In genomic region chr16:66092766-66093165, GRCm38 (mm10) we compare ENCODE assay signal across 18 mouse cellular contexts.
DNase-seq lines count a peak whose midpoint lies in the region; ATAC-seq lines count a peak whose summit lies in the region.
"Had no signal": no experiment of that assay in that cellular context is flagged by ENCODE, and none has a peak within 500 bp of the region (broad histone marks: within the 10 kb centered on the region; RNA-seq: fewer than 3 reads in every experiment).

No protein-coding gene starts in this region.

- WGBS in midbrain, embryonic 12.5 days, result 26% methylated on average over 4 of the region's 4 CpGs
- WGBS in midbrain, embryonic 15.5 days, result 13% methylated on average over 4 of the region's 4 CpGs
- WGBS in limb, embryonic 10.5 days, result 78% methylated on average over 4 of the region's 4 CpGs

- H3K27ac ChIP-seq in midbrain, embryonic 12.5 days (replicated peaks), result no peak overlapping the region
- H3K27ac ChIP-seq in midbrain, embryonic 15.5 days, result no peak overlapping the region
- H3K27ac ChIP-seq in limb, embryonic 10.5 days, result no peak overlapping the region
- H3K27ac ChIP-seq: embryonic facial prominence, embryonic 10.5 days; embryonic facial prominence, embryonic 12.5 days; forebrain, embryonic 13.5 days; forebrain, embryonic 15.5 days had no signal

- no peak overlapping the region for H3K9ac ChIP-seq in midbrain, embryonic 12.5 days (replicated peaks)
- H3K9ac ChIP-seq in midbrain, embryonic 15.5 days, result no peak overlapping the region
- H3K9ac ChIP-seq: embryonic facial prominence, embryonic 12.5 days; forebrain, embryonic 13.5 days; forebrain, embryonic 15.5 days; forebrain, postnatal 0 days had no signal

- peak; percentile 4 for DNase-seq in retina, postnatal 1 day
- DNase-seq in retina, embryonic 14.5 days (ENCODE audit: low spot score), result no peak
- no peak for DNase-seq in limb, embryonic 10.5 days (ENCODE audit: low spot score)
- DNase-seq: adrenal gland, adult 2 months; adrenal gland, postnatal 10 days; adrenal gland, postnatal 25 days; cerebellum, adult 11-12 months; cerebellum, adult 2 months; cerebellum, adult 9-10 months; cerebellum, postnatal 10 days; cerebellum, postnatal 25 days; forebrain, postnatal 0 days had no signal

- H3K4me3 ChIP-seq in midbrain, embryonic 12.5 days, result no peak overlapping the region
- no peak overlapping the region for H3K4me3 ChIP-seq in midbrain, embryonic 15.5 days
- H3K4me3 ChIP-seq in limb, embryonic 10.5 days, result no peak overlapping the region
- H3K4me3 ChIP-seq: embryonic facial prominence, embryonic 10.5 days; embryonic facial prominence, embryonic 12.5 days; forebrain, embryonic 13.5 days; forebrain, embryonic 15.5 days had no signal

- no peak overlapping the region for H3K4me2 ChIP-seq in midbrain, embryonic 12.5 days (replicated peaks)
- no peak overlapping the region for H3K4me2 ChIP-seq in midbrain, embryonic 15.5 days
- H3K4me2 ChIP-seq: embryonic facial prominence, embryonic 12.5 days; forebrain, embryonic 13.5 days; forebrain, embryonic 15.5 days had no signal

- H3K4me1 ChIP-seq in midbrain, embryonic 12.5 days, result no peaks in the 10 kb centered on the region
- H3K4me1 ChIP-seq in midbrain, embryonic 15.5 days, result peaks cover 6% of the 10 kb centered on the region; the same call in 1 of the 2 replicates
- H3K4me1 ChIP-seq in limb, embryonic 10.5 days, result no peaks in the 10 kb centered on the region
- H3K4me1 ChIP-seq: embryonic facial prominence, embryonic 10.5 days; embryonic facial prominence, embryonic 12.5 days; forebrain, embryonic 13.5 days; forebrain, embryonic 15.5 days had no signal

- H3K27me3 ChIP-seq in midbrain, embryonic 12.5 days, result no peaks in the 10 kb centered on the region
- no peaks in the 10 kb centered on the region for H3K27me3 ChIP-seq in midbrain, embryonic 15.5 days (replicated peaks)
- H3K27me3 ChIP-seq in limb, embryonic 10.5 days (ENCODE audit: low read depth, poor library complexity, severe bottlenecking), result no peaks in the 10 kb centered on the region
- H3K27me3 ChIP-seq: forebrain, embryonic 13.5 days; forebrain, embryonic 15.5 days had no signal

- no peaks in the 10 kb centered on the region for H3K36me3 ChIP-seq in midbrain, embryonic 12.5 days
- no peaks in the 10 kb centered on the region for H3K36me3 ChIP-seq in midbrain, embryonic 15.5 days (replicated peaks)
- H3K36me3 ChIP-seq in limb, embryonic 10.5 days, result no peaks in the 10 kb centered on the region
- H3K36me3 ChIP-seq: embryonic facial prominence, embryonic 10.5 days; embryonic facial prominence, embryonic 12.5 days; forebrain, embryonic 15.5 days had no signal

- peak; percentile 45; the same call in 1 of the 2 replicates for ATAC-seq in midbrain, embryonic 12.5 days (ENCODE audit: low FRiP score, low read depth)
- ATAC-seq in midbrain, embryonic 15.5 days (replicated peaks), result no peak
- ATAC-seq: forebrain, embryonic 13.5 days; forebrain, embryonic 15.5 days; forebrain, postnatal 0 days had no signal

- H3K9me3 ChIP-seq in midbrain, embryonic 12.5 days, result no peaks in the 10 kb centered on the region
- no peaks in the 10 kb centered on the region for H3K9me3 ChIP-seq in midbrain, embryonic 15.5 days
- no peaks in the 10 kb centered on the region for H3K9me3 ChIP-seq in limb, embryonic 10.5 days (replicated peaks)
- H3K9me3 ChIP-seq: embryonic facial prominence, embryonic 10.5 days; embryonic facial prominence, embryonic 12.5 days; forebrain, embryonic 13.5 days; forebrain, embryonic 15.5 days had no signal
